Mouse (Mus musculus): Measurements from ENCODE around the gene Cnga3. TPM values are rescaled to one million over a fixed set of nuclear protein-coding genes. Genes with fewer than 3 reads are reported as not detected.

Gene Cnga3
- 0.08 TPM in 1 of 2 replicates, not detected in the other for polyA plus RNA-seq (2016; fragmentation: Nextera tagmentation; extraction: Ambion mirVana)

GRCm38 (mm10) chr1:37214144-37214543 lies at the start of gene Cnga3:
Gene Cnga3, plus strand, starts transcription at chr1:37214434.
- no peak within 1 kb of the TSS for H3K4me3 ChIP-seq
- no peaks in the 10 kb centered on the region for H3K27me3 ChIP-seq (ENCODE audit: insufficient read depth, poor library complexity, severe bottlenecking)
- H3K4me1 ChIP-seq = no peaks in the 10 kb centered on the region
- no peaks in the 10 kb centered on the region for H3K36me3 ChIP-seq
- H3K27ac ChIP-seq = no peak within 1 kb of the TSS
- H3K9me3 ChIP-seq = no peaks in the 10 kb centered on the region
- no peak for DNase-seq (ENCODE audit: low spot score)
- WGBS = 30% methylated on average over 1 of the region's 1 CpGs

- Histone ChIP-seq H3K9me3 (no peaks in the 10 kb centered on the region), H3K4me3 (no peak overlapping the region), H3K27ac (no peak overlapping the region), H3K36me3 (no peaks in the 10 kb centered on the region), H3K4me1 (no peaks in the 10 kb centered on the region), H3K27me3 (ENCODE audit: insufficient read depth, poor library complexity, severe bottlenecking) (no peaks in the 10 kb centered on the region)
- no peak for DNase-seq (ENCODE audit: low spot score)
- 72% methylated on average over 6 of the region's 6 CpGs for WGBS
Observed at GRCm38 (mm10) chr1:37166066-37166465, 48.2 kb upstream of the Cnga3 start.

- no peak for DNase-seq (ENCODE audit: low spot score)
- WGBS = 80% methylated on average over 7 of the region's 7 CpGs
- Histone ChIP-seq H3K27me3 (ENCODE audit: insufficient read depth, poor library complexity, severe bottlenecking) (no peaks in the 10 kb centered on the region), H3K9me3 (no peaks in the 10 kb centered on the region), H3K4me3 (no peak overlapping the region), H3K4me1 (no peaks in the 10 kb centered on the region), H3K36me3 (no peaks in the 10 kb centered on the region), H3K27ac (no peak overlapping the region)
Observed at GRCm38 (mm10) chr1:37167918-37168317, 46.3 kb upstream of the Cnga3 start.

- peaks cover 8% of the 10 kb centered on the region for H3K4me1 ChIP-seq
- no peak overlapping the region for H3K4me3 ChIP-seq
- no peak overlapping the region for H3K27ac ChIP-seq
- H3K27me3 ChIP-seq (ENCODE audit: insufficient read depth, poor library complexity, severe bottlenecking) = no peaks in the 10 kb centered on the region
- no peak for DNase-seq (ENCODE audit: low spot score)
- no peaks in the 10 kb centered on the region for H3K9me3 ChIP-seq
- H3K36me3 ChIP-seq = no peaks in the 10 kb centered on the region
- WGBS = 72% methylated on average over 2 of the region's 2 CpGs
Observed at GRCm38 (mm10) chr1:37177874-37178273, 36.4 kb upstream of the Cnga3 start.

- Histone ChIP-seq H3K9me3 (no peaks in the 10 kb centered on the region), H3K4me3 (no peak overlapping the region)
- WGBS = 74% methylated on average over 5 of the region's 5 CpGs
Observed at GRCm38 (mm10) chr1:37179852-37180251, 34.4 kb upstream of the Cnga3 start.

GRCm38 (mm10) chr1:37187050-37187449 lies 27.2 kb upstream of the Cnga3 start:
- H3K36me3 ChIP-seq = no peaks in the 10 kb centered on the region
- H3K9me3 ChIP-seq = no peaks in the 10 kb centered on the region
- 59% methylated on average over 6 of the region's 6 CpGs for WGBS
- peaks cover 4% of the 10 kb centered on the region; the same call in 1 of the 2 replicates for H3K27me3 ChIP-seq (ENCODE audit: insufficient read depth, poor library complexity, severe bottlenecking)
- peaks cover under 1% of the 10 kb centered on the region for H3K4me1 ChIP-seq
- no peak overlapping the region for H3K27ac ChIP-seq
- no peak for DNase-seq (ENCODE audit: low spot score)
- no peak overlapping the region for H3K4me3 ChIP-seq

More at GRCm38 (mm10) chr1:37179852-37180251, 34.4 kb upstream of the Cnga3 start:
- H3K27ac ChIP-seq = no peak overlapping the region
- no peaks in the 10 kb centered on the region for H3K36me3 ChIP-seq
- no peaks in the 10 kb centered on the region for H3K27me3 ChIP-seq (ENCODE audit: insufficient read depth, poor library complexity, severe bottlenecking)
- peaks cover 8% of the 10 kb centered on the region for H3K4me1 ChIP-seq
- no peak for DNase-seq (ENCODE audit: low spot score)

GRCm38 (mm10) chr1:37194607-37195006 lies 19.6 kb upstream of the Cnga3 start:
- Histone ChIP-seq H3K27ac (no peak overlapping the region), H3K36me3 (no peaks in the 10 kb centered on the region), H3K4me1 (no peaks in the 10 kb centered on the region), H3K27me3 (ENCODE audit: insufficient read depth, poor library complexity, severe bottlenecking) (no peaks in the 10 kb centered on the region), H3K9me3 (no peaks in the 10 kb centered on the region), H3K4me3 (no peak overlapping the region)
- WGBS = 61% methylated on average over 4 of the region's 4 CpGs
- no peak for DNase-seq (ENCODE audit: low spot score)

- no peaks in the 10 kb centered on the region for H3K36me3 ChIP-seq
- no peak for DNase-seq (ENCODE audit: low spot score)
- H3K9me3 ChIP-seq = no peaks in the 10 kb centered on the region
- H3K4me3 ChIP-seq = no peak overlapping the region
- no peaks in the 10 kb centered on the region for H3K27me3 ChIP-seq (ENCODE audit: insufficient read depth, poor library complexity, severe bottlenecking)
- no peaks in the 10 kb centered on the region for H3K4me1 ChIP-seq
- WGBS = 78% methylated on average over 4 of the region's 4 CpGs
- no peak overlapping the region for H3K27ac ChIP-seq
Observed at GRCm38 (mm10) chr1:37201406-37201805, 12.8 kb upstream of the Cnga3 start.

- WGBS = 77% methylated on average over 8 of the region's 8 CpGs
- Histone ChIP-seq H3K27me3 (ENCODE audit: insufficient read depth, poor library complexity, severe bottlenecking) (no peaks in the 10 kb centered on the region), H3K4me1 (no peaks in the 10 kb centered on the region), H3K36me3 (no peaks in the 10 kb centered on the region), H3K27ac (no peak overlapping the region), H3K4me3 (no peak overlapping the region), H3K9me3 (no peaks in the 10 kb centered on the region)
- DNase-seq (ENCODE audit: low spot score) = peak; percentile 61
Observed at GRCm38 (mm10) chr1:37207743-37208142, 6.5 kb upstream of the Cnga3 start.

- 86% methylated on average over 9 of the region's 9 CpGs for WGBS
- no peak for DNase-seq (ENCODE audit: low spot score)
Observed at GRCm38 (mm10) chr1:37212375-37212774, 1.9 kb upstream of the Cnga3 start.

GRCm38 (mm10) chr1:37218386-37218785 lies 4.2 kb downstream of the Cnga3 start:
- H3K4me1 ChIP-seq = no peaks in the 10 kb centered on the region
- no peak overlapping the region for H3K27ac ChIP-seq
- no peaks in the 10 kb centered on the region for H3K27me3 ChIP-seq (ENCODE audit: insufficient read depth, poor library complexity, severe bottlenecking)
- H3K9me3 ChIP-seq = no peaks in the 10 kb centered on the region
- DNase-seq (ENCODE audit: low spot score) = peak; percentile 85
- H3K4me3 ChIP-seq = no peak overlapping the region
- no peaks in the 10 kb centered on the region for H3K36me3 ChIP-seq
- 6% methylated on average over 14 of the region's 14 CpGs for WGBS

More at GRCm38 (mm10) chr1:37212375-37212774, 1.9 kb upstream of the Cnga3 start:
- no peaks in the 10 kb centered on the region for H3K4me1 ChIP-seq
- no peak overlapping the region for H3K27ac ChIP-seq
- H3K27me3 ChIP-seq (ENCODE audit: insufficient read depth, poor library complexity, severe bottlenecking) = no peaks in the 10 kb centered on the region
- no peaks in the 10 kb centered on the region for H3K36me3 ChIP-seq
- no peak overlapping the region for H3K4me3 ChIP-seq
- no peaks in the 10 kb centered on the region for H3K9me3 ChIP-seq

- no peak overlapping the region for H3K27ac ChIP-seq
- H3K9me3 ChIP-seq = no peaks in the 10 kb centered on the region
- 85% methylated on average over 5 of the region's 5 CpGs for WGBS
- no peak for DNase-seq (ENCODE audit: low spot score)
- H3K4me3 ChIP-seq = no peak overlapping the region
- no peaks in the 10 kb centered on the region for H3K36me3 ChIP-seq
- no peaks in the 10 kb centered on the region for H3K27me3 ChIP-seq (ENCODE audit: insufficient read depth, poor library complexity, severe bottlenecking)
- H3K4me1 ChIP-seq = no peaks in the 10 kb centered on the region
Observed at GRCm38 (mm10) chr1:37219593-37219992, 5.4 kb downstream of the Cnga3 start.

- DNase-seq (ENCODE audit: low spot score) = no peak
- H3K36me3 ChIP-seq = no peaks in the 10 kb centered on the region
- H3K9me3 ChIP-seq = no peaks in the 10 kb centered on the region
- 46% methylated on average over 6 of the region's 6 CpGs for WGBS
- no peaks in the 10 kb centered on the region for H3K4me1 ChIP-seq
- H3K27ac ChIP-seq = no peak overlapping the region
- no peak overlapping the region for H3K4me3 ChIP-seq
- H3K27me3 ChIP-seq (ENCODE audit: insufficient read depth, poor library complexity, severe bottlenecking) = no peaks in the 10 kb centered on the region
Observed at GRCm38 (mm10) chr1:37220134-37220907, 6.1 kb downstream of the Cnga3 start.

All from heart, embryonic 10.5 days (tissue).